Mouse (Mus musculus): ENCODE data around the gene Uspl1.

The Uspl1 gene

GRCm38 (mm10) chr5:149257518-149258281 is 73.5 kb downstream of the Uspl1 start:
- DNase-seq (ENCODE audit: low spot score in 2 of 2) = no peak

GRCm38 (mm10) chr5:149259093-149259492 is 74.9 kb downstream of the Uspl1 start:
- DNase-seq (ENCODE audit: low spot score in 2 of 2) = no peak

- DNase-seq (ENCODE audit: low spot score in 2 of 2) = no peak
These were observed 77.3 kb downstream of the Uspl1 start for GRCm38 (mm10) chr5:149261449-149261848.

- no peak for DNase-seq (ENCODE audit: low spot score in 2 of 2)
These were observed 77.7 kb downstream of the Uspl1 start for GRCm38 (mm10) chr5:149261866-149262265.

- DNase-seq (ENCODE audit: low spot score in 2 of 2) = no peak
These were observed 80.3 kb downstream of the Uspl1 start, which contains the start of gene Alox5ap for GRCm38 (mm10) chr5:149264405-149264804. Gene Alox5ap, plus strand, starts transcription at chr5:149264767.

GRCm38 (mm10) chr5:149264878-149265279 is 80.7 kb downstream of the Uspl1 start:
- no peak for DNase-seq (ENCODE audit: low spot score in 2 of 2)

Data from urinary bladder, postnatal 4 days (tissue).